Mouse (Mus musculus) hindbrain, embryonic 14.5 days (tissue): ENCODE measurements around the gene Olfr51. TPM values are rescaled to one million over a fixed set of nuclear protein-coding genes. Genes with fewer than 3 reads are reported as not detected.

Source experiments
- polyA plus RNA-seq: library from polyadenylated mRNA; unstranded; fragments of >200 nt; fragmentation: Nextera tagmentation; extraction: Ambion mirVana; gene quantifications from 2 replicates; pipeline ENCODE4 v1.2.1, GENCODE M21; 2014

The Olfr51 gene
- polyA plus RNA-seq, 1 experiment from 2014 or later: not detected

Other genes starting within 250 kb of the Olfr51 start
- 71.9 and 80.9 TPM in 2 replicates for gene Zfp354c, start 175.9 kb upstream of the Olfr51 start, polyA plus RNA-seq
- gene Zfp879, start 162.0 kb upstream of the Olfr51 start, polyA plus RNA-seq: 1.7 TPM in 2 replicates
- gene Grm6, start 152.9 kb upstream of the Olfr51 start, polyA plus RNA-seq: not detected in 2 replicates
- 9.9 and 14.4 TPM in 2 replicates for gene Zfp454, start 115.9 kb upstream of the Olfr51 start, polyA plus RNA-seq
- gene Zfp2, start 87.4 kb upstream of the Olfr51 start, polyA plus RNA-seq: 46.5 and 50.9 TPM in 2 replicates
- 5.1 and 5.5 TPM in 2 replicates for gene Zfp354b, start 72.0 kb upstream of the Olfr51 start, polyA plus RNA-seq
- gene 4933414I15Rik, start 59.8 kb upstream of the Olfr51 start, polyA plus RNA-seq: not detected in 2 replicates
- not detected in 2 replicates for gene Prop1, start 49.8 kb upstream of the Olfr51 start, polyA plus RNA-seq
- not detected in 2 replicates for gene Olfr1378, start 37.1 kb upstream of the Olfr51 start, polyA plus RNA-seq
- not detected in 2 replicates for gene Olfr1377, start 21.6 kb upstream of the Olfr51 start, polyA plus RNA-seq
- gene Olfr54, start 10.6 kb downstream of the Olfr51 start, polyA plus RNA-seq: not detected in 2 replicates
- gene Olfr1375, start 44.5 kb downstream of the Olfr51 start, polyA plus RNA-seq: not detected in 2 replicates
- 12.4 and 16.7 TPM in 2 replicates for gene Zfp354a, start 55.7 kb downstream of the Olfr51 start, polyA plus RNA-seq
- not detected in 2 replicates for gene Gm12569, start 216.9 kb downstream of the Olfr51 start, polyA plus RNA-seq